Mouse (Mus musculus) adrenal gland, postnatal 36 days (tissue): ENCODE data around the gene Men1. TPM values are rescaled to one million over a fixed set of nuclear protein-coding genes. Genes with fewer than 3 reads are reported as not detected.
A peak's percentile ranks its signal among the peaks of the same experiment; 100 is the strongest.

Experiments
- DNase-seq, 2 experiments: peaks; one replicate each; pipeline ENCODE4 v3.0.0; 2021; ENCODE audit warnings: mixed read lengths in 1 of 2
- total RNA-seq, 2 experiments: library from RNA; stranded (reverse); gene quantifications; 2 replicates each; pipeline ENCODE4 v1.2.3; 2021

Gene Men1
- total RNA-seq, 2 experiments from 2014 or later, result 48.7 to 56.3 TPM

DNA sequence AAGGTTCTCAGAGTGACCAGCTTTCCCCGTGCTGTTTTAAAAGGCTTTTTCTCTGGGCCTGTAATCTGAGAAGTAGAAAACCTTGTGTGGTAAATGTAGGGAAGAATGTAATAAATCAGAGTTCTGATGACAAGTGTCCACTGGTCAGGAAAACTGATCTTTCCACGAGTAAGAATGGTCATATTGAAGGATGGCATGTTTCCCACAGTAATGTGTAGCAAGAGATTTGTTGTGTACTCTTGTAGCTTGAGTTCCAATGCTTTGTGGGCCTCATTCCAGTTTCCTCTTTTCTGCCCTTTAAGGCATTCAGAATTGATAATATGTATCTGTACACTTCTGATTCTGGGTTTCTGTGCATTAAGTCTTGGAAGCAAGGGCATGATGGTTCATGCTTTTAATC lies 30.1 kb downstream of the Men1 start:
- no peak for DNase-seq

DNA sequence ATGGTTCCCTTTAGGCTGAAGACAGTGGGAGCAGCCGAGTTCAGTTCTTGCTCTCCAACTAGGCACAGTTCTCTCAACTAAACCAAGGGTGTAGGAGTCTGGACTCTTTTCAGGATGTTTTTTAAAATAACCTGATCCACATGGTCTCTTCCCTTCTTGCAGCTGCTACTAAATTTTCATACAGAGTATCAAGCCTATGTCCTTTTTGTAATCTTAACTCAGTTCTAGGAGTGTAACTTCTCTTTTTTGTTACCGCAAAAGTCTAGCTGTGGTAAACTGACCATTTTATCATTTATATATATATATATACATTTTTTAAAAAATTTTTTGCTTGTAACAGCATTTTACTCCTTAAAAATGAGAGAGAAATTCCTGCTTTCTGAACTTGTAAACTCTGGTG lies 35.4 kb downstream of the Men1 start:
- no peak for DNase-seq

GRCm38 (mm10) chr19:6372433-6372832 lies 37.7 kb downstream of the Men1 start:
- DNase-seq, result no peak

- peak; percentile 88 to 92 for DNase-seq
These were observed 39.0 kb downstream of the Men1 start for GRCm38 (mm10) chr19:6373539-6374400.

DNA sequence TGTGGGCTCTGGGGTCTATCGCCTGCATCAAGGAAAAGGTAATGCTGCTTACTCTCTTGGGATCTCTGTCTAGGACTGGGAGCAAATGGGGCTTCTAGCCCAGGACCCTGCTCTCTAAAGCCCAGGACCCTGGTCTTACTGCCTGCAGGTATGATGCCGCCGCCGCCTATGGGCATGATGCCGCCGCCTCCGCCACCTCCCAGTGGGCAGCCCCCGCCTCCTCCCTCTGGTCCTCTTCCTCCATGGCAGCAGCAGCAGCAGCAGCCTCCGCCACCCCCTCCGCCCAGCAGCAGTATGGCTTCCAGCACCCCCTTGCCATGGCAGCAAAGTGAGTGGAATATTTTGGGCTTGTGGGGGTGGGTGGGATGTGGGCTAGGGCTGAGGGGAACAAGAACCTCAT lies 39.8 kb downstream of the Men1 start:
- no peak for DNase-seq

DNA sequence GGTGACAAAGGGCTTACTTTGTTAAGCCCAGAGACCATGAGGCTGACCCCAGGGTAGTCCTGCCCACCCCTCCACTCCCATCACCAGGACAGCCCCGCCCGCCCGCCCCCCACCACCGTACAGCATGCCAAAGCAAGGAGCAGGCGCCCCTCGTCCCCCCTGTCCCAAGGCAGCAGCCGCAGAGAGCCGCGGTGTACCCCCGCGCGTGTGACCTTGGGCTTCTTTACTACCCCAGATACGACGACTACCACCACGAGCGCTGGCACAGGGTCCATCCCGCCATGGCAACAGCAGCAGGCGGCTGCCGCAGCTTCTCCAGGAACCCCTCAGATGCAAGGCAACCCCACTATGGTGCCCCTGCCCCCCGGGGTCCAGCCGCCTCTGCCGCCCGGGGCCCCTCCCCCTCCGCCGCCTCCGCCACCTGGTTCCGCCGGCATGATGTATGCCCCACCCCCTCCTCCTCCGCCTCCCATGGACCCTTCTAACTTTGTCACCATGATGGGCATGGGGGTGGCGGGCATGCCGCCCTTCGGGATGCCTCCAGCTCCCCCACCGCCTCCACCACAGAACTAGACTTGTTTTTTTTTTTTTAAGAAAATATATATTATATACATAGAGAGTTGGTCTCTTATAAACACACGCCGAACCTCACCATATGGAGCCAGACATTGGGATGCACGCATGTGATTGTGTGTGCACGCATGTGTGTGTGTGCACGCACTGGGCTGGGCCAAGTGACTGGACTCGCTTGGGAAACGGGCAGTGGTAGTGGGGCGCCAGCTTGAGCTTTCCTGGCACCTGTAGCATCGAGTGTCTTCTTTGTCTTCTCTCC lies 40.9 kb downstream of the Men1 start:
- DNase-seq, result peak in 1 of 2 experiments; percentile 32

DNA sequence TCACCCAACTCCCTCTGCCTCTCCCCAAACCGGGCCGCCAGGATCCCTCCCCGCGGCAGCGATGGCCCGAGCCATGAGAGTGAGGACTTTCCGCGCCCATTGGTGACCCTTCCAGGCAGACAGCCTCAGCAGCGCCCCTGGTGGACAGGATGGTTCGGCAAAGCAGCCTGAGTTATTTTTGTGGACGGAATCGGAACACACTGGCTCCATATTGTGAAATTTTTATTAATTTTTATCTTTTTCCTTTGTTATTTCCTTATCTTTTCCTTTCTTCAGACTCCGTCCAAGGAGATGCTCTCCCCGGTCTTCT lies 41.4 kb downstream of the Men1 start:
- peak; percentile 64 to 79 for DNase-seq

- DNase-seq, result no peak
These were observed 41.9 kb downstream of the Men1 start for GRCm38 (mm10) chr19:6376643-6377042.

DNA sequence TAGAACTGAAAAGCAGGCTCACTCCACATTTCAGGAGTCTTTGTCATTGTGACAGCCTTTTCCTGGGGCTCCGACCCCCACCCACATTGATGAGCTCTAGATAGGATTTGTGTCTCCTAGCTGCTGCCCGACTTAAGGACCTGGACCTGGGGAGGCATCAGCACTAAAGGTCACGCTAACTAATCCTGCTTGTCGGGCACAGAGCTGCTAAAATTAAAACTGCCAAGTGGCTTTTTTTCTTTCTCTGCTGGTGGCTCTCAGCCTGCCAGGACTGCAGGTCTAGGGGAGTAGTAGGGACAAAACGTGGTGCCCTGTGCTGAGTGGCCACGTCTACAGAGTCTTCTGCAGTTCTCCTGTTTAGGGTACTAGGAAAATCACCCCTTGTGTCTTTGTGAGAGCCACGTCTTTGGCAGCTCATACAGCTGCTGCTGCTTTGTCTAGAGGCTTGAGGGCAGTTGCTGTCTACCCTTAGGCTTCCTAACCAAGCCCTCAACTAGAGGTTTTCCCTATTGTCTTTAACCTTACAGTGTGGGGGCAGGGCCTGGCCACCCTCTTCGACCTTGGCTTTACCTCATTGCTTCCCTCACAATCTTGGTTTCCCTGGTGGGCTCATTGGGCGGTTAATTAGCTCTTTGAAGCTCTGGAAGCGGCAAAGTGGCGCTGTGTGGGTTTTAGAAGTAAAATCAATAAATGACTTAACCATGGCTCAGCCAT lies 42.7 kb downstream of the Men1 start:
- no peak for DNase-seq

DNA sequence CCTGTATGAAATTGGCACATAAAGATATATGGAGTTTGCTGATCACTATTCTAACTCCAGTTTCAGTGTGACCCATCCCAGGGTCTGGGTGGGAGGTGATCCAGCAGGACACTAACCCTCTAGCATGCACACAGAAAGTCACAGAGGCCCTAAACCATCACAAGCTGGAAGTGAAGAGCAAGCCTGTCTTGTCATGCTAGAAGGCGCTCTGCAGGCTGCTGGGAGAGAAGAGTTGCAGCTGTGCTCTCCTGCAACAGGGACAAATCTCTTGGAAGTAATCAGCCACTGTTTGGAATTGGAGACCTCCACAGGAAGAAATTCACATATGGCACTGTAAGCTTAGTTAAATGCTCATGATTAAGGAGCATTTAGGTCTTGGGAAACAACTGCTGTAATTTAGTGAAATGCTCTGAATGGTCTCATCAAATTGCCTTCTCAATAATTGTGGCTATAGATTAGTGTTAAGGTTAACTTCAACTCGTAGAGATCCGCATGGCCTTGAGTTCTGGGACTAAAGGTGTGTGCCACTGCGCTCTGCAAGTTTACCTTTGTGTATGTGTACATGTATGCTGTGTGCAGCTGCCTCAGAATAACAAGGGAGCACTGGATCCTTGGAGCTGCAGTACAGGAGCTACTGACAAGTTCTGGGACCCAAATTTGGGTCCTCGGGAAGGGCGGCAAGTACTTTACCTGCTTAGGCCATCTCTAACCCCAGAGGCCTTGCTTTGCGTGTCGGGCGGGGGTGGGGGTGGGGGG lies 45.8 kb downstream of the Men1 start:
- DNase-seq, result no peak

GRCm38 (mm10) chr19:6381238-6381637 lies 46.5 kb downstream of the Men1 start:
- DNase-seq, result peak; percentile 18 to 35

- DNase-seq, result no peak
These were observed 47.6 kb downstream of the Men1 start for GRCm38 (mm10) chr19:6382323-6382924.

DNA sequence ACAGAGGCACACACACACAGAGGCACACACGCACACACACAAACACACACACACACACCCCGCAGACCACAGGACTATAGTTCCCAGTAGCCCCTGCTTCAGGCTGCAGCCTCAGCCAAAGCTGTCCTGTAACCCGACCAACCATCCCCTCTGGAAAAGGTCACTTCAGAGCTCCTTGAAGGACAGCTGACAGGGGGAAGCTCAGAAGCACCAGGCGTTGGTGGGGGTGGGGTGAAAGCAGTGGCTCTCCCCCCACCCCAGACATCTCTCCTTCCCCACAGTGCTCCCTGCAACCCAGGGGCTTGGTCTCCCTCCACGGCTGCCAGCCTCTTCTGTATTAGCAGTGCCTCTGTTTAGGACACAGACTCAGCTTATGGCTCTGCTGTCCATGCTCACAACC lies 48.7 kb downstream of the Men1 start:
- DNase-seq, result no peak

DNA sequence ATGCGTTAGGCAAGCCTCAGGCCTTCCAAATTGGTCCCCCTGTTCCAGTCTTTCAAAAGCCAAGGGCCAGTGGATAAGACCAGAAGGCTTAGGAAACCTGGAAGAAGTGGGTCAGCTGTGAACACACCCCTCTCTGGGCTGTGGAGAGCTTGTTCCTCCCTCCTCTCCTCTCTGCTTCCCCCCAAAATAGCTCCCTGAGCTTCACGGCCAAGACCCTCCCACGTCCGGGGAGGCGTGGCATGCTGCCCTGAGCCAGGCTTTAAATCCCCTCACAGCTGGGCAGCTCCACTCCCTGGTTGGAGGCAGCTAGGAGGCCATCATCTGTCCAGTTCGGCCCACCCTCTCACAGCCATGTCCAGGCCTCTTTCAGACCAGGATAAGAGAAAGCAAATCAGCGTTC lies 49.3 kb downstream of the Men1 start, which contains the start of gene Pygm:
Gene Pygm, plus strand, starts transcription at position 272 of the 400 bp plus-strand sequence.
- peak; percentile 65 to 80 for DNase-seq

DNA sequence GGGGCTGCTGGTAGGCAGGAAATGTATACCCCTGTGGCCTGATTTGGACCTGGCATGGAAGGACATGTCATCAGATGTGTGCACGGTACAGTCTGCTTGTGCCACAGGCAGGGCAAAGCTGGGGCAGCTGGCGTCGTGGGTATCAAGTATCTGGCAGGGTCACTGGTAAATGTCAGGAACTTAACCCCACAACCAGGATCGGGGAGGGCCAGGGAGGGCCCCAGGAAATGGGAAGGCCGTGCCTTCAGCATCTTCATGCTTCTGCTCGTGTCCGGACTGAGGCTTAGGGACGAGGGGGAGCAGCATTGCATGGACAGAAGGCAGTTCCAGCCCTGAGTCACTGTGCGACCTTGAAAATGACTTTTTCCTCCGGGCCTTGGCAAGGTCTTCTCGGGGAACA lies 50.2 kb downstream of the Men1 start:
- DNase-seq, result peak; percentile 74 to 79

DNA sequence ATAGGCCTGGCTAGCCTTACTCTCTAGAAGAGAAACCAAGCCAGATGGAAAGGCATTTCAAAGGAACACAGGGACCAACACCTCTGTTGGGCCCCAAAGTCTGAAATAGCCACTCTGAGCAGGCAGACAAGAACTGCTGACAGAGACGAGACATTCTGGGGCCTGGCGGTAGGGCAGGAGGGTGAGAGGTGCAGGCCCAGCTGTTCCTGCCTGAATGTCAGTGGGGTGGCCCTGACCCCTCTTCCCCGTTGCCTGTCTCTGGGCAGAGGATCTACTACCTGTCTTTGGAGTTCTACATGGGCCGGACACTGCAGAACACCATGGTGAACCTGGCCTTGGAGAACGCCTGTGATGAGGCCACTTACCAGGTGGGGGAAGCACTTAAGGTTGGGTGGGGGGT lies 50.6 kb downstream of the Men1 start:
- DNase-seq, result peak in 1 of 2 experiments; percentile 17

- DNase-seq, result no peak
These were observed 51.0 kb downstream of the Men1 start for GRCm38 (mm10) chr19:6385821-6386220.

DNA sequence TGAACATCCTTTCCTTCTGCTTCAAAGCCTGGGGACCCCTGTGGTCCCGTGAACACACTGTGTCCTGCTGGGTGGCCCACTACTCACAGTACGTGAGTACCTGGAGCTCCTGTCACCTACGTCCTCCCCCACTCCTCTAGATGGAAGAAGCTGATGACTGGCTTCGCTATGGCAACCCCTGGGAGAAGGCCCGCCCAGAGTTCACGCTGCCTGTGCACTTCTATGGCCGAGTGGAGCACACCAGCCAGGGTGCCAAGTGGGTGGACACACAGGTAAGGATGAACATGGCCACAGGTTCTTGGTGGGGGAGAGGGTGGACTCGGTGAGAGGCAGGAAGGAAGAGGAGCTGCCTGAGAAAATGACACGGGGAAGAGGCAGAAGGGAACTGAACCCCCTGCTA lies 51.5 kb downstream of the Men1 start:
- DNase-seq, result no peak

GRCm38 (mm10) chr19:6388006-6388405 lies 53.2 kb downstream of the Men1 start:
- peak; percentile 69 to 77 for DNase-seq

DNA sequence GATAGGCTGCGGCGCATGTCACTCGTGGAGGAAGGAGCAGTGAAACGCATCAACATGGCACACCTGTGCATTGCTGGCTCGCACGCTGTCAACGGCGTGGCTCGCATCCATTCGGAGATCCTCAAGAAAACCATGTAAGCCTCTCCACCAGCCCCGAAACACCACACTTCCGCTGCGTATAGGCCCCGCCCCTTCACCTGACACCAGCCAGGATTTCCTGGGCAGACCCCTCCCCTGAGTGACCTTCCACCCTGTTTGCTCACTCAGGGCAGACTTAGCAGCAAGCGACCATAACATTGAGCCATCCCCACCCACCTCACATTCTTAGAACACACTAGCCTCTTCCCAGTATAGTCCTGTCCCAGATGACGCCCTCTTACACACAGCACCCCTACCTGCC lies 55.0 kb downstream of the Men1 start:
- DNase-seq, result no peak

DNA sequence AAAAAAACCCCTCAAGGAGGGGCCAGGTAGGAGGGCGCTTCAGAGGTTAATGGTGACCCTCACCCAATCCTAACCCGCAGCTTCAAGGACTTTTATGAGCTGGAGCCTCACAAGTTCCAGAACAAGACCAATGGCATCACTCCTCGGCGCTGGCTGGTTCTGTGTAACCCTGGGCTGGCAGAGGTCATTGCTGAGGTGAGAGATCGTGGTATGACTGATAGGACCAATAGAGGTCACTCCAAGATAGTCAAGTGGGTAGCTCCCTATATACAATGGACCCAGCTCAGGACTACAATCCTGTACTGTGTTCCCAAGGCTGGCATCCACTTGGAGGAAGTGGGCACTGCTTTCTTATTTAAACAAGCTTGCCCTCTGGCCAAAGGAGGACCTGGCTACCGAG lies 55.5 kb downstream of the Men1 start:
- no peak for DNase-seq
